Mouse (Mus musculus) midbrain, embryonic 14.5 days (tissue): ENCODE results near the gene Hoxa7. TPM values are rescaled to one million over a fixed set of nuclear protein-coding genes. Genes with fewer than 3 reads are reported as not detected.

Experiments used
- ATAC-seq: fragments of 200-750 bp; cut with Nextera tagmentation; 2 replicates; pipeline ENCODE4 v1.8.0; 2017; ENCODE audit warnings: moderate number of reproducible peaks, moderate library complexity; ENCODE audit not compliant: low FRiP score, low TSS enrichment
- DNase-seq: peaks from one replicate; pipeline ENCODE4 v3.0.0-alpha.2; 2015
- H3K27ac ChIP-seq: fragments of 300-500 bp; sonication (generic); replicated peaks from 2 replicates; pipeline ENCODE4 v1.5.1; 2014; ENCODE audit warnings: mild to moderate bottlenecking, low read depth, low read length, moderate library complexity
- H3K27me3 ChIP-seq: fragments of 300-500 bp; sonication (generic); 2 replicates; pipeline ENCODE4 v1.6.1; 2014; ENCODE audit warnings: low read length, control low read depth, mixed read lengths; ENCODE audit not compliant: control insufficient read depth, insufficient read depth
- H3K36me3 ChIP-seq: fragments of 300-500 bp; sonication (generic); 2 replicates; pipeline ENCODE4 v1.6.1; 2014; ENCODE audit warnings: low read length, control low read depth; ENCODE audit not compliant: control insufficient read depth, insufficient read depth
- H3K4me1 ChIP-seq: fragments of 300-500 bp; sonication (generic); 2 replicates; pipeline ENCODE4 v1.6.1; 2014; ENCODE audit warnings: mild to moderate bottlenecking, antibody characterized with exemption, low read length, control low read depth; ENCODE audit not compliant: control insufficient read depth, insufficient read depth
- H3K4me2 ChIP-seq: fragments of 300-500 bp; sonication (generic); 2 replicates; pipeline ENCODE4 v1.6.1; 2014; ENCODE audit warnings: mild to moderate bottlenecking, low read length, moderate library complexity
- H3K4me3 ChIP-seq: fragments of 300-500 bp; sonication (generic); replicated peaks from 2 replicates; pipeline ENCODE4 v1.5.1; 2014; ENCODE audit warnings: low read depth, low read length
- H3K9ac ChIP-seq: fragments of 300-500 bp; sonication (generic); replicated peaks from 2 replicates; pipeline ENCODE4 v1.6.1; 2014; ENCODE audit warnings: mild to moderate bottlenecking, low read length, moderate library complexity
- H3K9me3 ChIP-seq: fragments of 300-500 bp; sonication (generic); 2 replicates; pipeline ENCODE4 v1.6.1; 2016; ENCODE audit warnings: low read length, control low read depth, mixed read lengths; ENCODE audit not compliant: control insufficient read depth
- WGBS: fragments of 180-500 bp; shearing (Covaris S2); extraction: QIAGEN DNeasy Blood & Tissue Kit; methylation state at CpG from one replicate; pipeline ENCODE4 v1.1.7; 2014; 5-methylcytosine and 5-hydroxymethylcytosine counted together
- polyA plus RNA-seq: library from polyadenylated mRNA; unstranded; fragments of >200 nt; fragmentation: Nextera tagmentation; extraction: Ambion mirVana; gene quantifications from 2 replicates; pipeline ENCODE4 v1.2.1, GENCODE M21; 2014

Gene Hoxa7
- polyA plus RNA-seq, 1 experiment from 2014 or later = not detected

DNA sequence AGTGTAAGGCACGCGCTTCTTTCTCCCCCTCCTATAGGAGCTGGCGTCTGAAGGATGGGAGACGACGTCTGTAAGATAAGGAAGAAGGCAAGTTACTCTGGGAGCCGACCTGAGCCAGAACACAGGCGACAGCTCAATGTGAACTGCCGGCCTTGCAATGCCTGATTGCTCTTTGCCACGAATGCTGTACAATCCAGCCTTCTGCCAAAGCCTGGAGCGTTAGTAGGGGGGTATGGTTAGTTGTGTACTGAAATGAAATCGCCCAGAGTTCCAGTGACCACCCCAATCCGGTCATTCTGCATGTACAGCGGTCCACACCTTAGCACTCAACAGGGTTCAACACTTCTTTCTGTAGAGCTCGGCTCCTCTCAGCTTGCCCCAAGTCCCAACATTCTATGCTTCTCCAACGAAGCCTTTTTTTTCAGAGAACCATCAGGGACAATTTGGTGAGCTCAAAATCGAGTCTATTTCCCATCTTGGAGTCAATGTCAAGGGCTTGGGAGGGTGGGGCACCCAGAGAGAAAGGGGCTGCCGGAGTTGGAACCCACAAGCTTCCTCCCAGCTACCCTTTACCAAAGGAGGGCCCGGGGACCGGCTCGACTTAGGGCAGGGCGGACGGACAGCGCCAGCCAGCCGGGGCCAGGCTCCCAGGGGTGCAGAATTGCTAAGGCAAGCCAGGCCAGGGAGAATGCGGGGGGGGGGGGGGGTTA lies 37.6 kb upstream of the Hoxa7 start:
- H3K36me3 ChIP-seq = no peaks in the 10 kb centered on the region
- DNase-seq = no peak
- no peaks in the 10 kb centered on the region for H3K9me3 ChIP-seq
- no peak overlapping the region for H3K27ac ChIP-seq
- ATAC-seq = no peak
- no peak overlapping the region for H3K4me2 ChIP-seq
- WGBS = 1% methylated on average over 25 of the region's 25 CpGs
- H3K4me3 ChIP-seq = no peak overlapping the region
- H3K27me3 ChIP-seq = peaks cover 89% of the 10 kb centered on the region
- H3K9ac ChIP-seq = no peak overlapping the region
- H3K4me1 ChIP-seq = no peaks in the 10 kb centered on the region

DNA sequence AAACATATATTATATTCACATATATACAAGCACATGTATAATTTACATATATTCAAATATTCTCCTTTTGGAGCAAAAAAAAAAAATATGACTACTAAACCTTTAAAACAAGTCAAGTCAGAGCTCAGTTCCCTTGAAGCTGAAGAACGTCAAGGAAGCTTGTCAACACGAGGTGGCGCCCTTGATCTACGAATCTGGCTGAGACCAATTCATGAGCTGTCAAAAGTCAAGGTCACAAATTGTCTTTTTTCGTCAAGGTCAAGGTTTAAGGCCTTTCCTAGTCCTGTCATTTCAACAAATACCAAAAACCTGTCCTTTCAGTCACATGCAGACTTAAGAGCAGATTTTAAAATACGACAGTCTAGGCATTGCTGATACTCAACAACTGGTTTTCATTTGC lies 35.3 kb upstream of the Hoxa7 start:
- H3K36me3 ChIP-seq = no peaks in the 10 kb centered on the region
- ATAC-seq (no peak), DNase-seq (peak; percentile 94)
- no peak overlapping the region for H3K27ac ChIP-seq
- H3K9me3 ChIP-seq = no peaks in the 10 kb centered on the region
- peaks cover 87% of the 10 kb centered on the region for H3K27me3 ChIP-seq
- 0% methylated on average over 6 of the region's 6 CpGs for WGBS
- H3K9ac ChIP-seq = no peak overlapping the region
- no peaks in the 10 kb centered on the region for H3K4me1 ChIP-seq
- no peak overlapping the region for H3K4me3 ChIP-seq
- no peak overlapping the region for H3K4me2 ChIP-seq

DNA sequence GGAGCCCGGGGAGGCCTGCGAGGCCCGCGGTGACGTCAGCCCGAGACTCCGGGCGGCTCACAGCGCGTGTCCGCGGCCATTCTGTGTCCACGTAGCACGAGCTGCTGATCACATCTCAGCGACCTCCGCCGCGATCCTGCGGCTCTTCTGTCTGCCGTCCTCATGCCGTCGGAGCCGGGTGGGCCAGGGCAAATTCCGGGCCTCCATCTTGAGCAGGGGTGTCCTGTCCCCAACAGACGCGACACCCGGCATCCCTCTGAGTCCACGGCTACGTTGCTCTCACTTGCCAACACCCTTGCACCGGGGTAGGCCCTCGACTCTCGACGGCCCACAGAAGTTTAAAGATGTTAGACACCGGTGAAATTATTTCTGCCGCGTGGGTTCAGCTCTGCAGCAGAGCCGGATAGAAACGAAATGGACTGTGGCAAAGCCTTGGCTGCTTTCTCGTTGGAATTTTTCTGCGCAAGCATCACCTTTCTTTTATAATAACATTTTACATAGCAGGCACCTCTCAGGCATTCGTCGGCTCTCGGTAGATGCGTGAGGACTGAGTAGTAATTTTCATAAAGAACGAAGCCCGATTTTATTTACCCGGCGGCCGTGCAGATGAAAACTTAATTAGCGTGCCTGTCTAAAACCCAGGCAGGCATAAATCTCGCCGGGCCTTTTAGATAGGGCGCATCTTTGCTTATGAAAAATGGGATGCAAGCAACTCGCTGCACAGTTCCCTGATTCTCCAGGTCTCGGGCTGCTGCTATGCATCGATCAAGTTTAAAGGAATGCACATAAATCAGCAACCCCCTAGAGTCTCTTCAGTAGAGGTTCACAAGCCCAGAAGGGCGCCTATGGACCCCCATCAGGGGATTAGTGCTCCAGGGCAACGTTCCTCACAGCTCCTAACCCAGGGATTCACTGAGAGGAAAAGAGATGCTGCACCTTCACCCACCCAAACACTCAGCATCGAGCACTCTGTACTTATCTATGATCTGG lies 32.2 kb upstream of the Hoxa7 start:
- H3K9ac ChIP-seq = no peak overlapping the region
- H3K4me1 ChIP-seq = no peaks in the 10 kb centered on the region
- no peak overlapping the region for H3K27ac ChIP-seq
- no peaks in the 10 kb centered on the region for H3K9me3 ChIP-seq
- ATAC-seq (no peak), DNase-seq (no peak)
- peaks cover 94% of the 10 kb centered on the region for H3K27me3 ChIP-seq
- H3K4me3 ChIP-seq = no peak overlapping the region
- no peak overlapping the region for H3K4me2 ChIP-seq
- H3K36me3 ChIP-seq = no peaks in the 10 kb centered on the region
- under 1% methylated on average over 59 of the region's 59 CpGs for WGBS

DNA sequence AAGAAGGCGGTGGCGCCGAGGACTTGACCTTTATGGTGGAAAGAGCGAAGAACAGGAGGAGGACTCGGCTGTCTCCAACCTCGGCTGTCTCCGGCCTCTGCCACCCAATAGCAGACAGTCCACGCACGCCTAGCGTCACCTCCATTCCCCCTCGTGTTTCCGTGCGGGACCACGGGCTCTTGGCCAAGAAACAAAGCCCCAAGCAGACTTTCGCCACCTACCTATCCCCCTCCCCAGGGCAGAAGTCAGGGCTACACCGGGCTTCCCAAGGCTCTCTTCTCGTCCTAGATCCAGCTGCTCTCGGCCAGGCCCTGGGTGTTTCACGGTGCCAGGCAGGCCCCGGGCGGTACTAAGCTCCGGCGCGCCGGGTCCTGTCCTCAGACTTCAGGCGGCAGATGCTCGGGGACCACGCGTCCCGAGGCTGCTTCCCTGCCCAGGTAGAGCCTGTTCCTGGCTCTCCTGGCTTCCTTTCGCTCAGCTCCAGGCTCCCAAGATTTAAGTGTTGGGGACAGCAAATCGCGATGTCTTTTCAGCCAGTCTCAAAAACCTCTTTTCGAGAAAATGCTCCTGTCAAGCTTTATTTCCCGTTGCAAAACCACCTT lies 31.2 kb upstream of the Hoxa7 start:
- Histone ChIP-seq H3K9ac (no peak overlapping the region), H3K4me2 (no peak overlapping the region), H3K9me3 (no peaks in the 10 kb centered on the region), H3K27ac (no peak overlapping the region), H3K4me3 (no peak overlapping the region), H3K4me1 (no peaks in the 10 kb centered on the region), H3K36me3 (no peaks in the 10 kb centered on the region), H3K27me3 (peaks cover 94% of the 10 kb centered on the region)
- no peak for DNase-seq
- WGBS = under 1% methylated on average over 35 of the region's 35 CpGs
- no peak for ATAC-seq

DNA sequence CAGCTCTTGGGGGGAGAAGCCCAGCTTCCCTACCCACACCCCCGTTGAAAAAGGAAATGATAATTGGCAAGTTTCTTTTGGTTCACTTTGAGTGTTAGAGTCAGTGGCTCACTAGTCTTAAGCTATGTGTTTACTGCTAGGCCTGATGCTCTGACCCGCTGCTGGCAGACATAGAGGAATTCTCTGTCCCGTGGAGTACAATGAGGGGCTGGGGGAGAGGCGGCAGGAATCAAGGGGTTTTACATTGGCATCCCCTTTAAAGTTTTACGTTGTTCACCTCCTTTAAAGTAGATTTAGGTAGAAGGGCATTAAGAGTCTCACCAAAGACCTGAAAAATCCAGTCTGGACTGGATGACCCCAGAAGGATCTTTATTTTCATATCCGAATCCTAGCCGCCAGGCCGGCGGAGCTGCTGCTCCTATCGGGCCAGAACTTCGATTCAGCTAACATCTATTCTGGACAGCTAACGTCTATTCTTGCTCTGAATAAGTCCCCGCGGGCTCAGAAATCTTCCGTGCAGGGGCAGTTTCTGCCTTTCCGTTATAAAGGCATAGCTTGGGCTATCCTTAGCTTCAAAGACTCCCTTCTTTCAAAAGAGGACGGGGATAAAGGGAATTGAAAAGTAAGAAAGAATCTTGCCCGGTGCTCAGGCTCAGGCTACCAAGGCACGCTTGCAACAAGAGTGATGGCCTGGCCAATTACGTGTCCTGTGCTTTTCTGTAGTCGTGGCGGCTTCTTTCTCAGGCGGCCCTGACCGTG lies 30.5 kb upstream of the Hoxa7 start:
- ATAC-seq (no peak), DNase-seq (no peak)
- under 1% methylated on average over 24 of the region's 24 CpGs for WGBS
- Histone ChIP-seq H3K36me3 (no peaks in the 10 kb centered on the region), H3K9ac (no peak overlapping the region), H3K9me3 (no peaks in the 10 kb centered on the region), H3K27me3 (peaks cover 94% of the 10 kb centered on the region), H3K4me1 (no peaks in the 10 kb centered on the region), H3K27ac (no peak overlapping the region), H3K4me3 (no peak overlapping the region), H3K4me2 (no peak overlapping the region)

DNA sequence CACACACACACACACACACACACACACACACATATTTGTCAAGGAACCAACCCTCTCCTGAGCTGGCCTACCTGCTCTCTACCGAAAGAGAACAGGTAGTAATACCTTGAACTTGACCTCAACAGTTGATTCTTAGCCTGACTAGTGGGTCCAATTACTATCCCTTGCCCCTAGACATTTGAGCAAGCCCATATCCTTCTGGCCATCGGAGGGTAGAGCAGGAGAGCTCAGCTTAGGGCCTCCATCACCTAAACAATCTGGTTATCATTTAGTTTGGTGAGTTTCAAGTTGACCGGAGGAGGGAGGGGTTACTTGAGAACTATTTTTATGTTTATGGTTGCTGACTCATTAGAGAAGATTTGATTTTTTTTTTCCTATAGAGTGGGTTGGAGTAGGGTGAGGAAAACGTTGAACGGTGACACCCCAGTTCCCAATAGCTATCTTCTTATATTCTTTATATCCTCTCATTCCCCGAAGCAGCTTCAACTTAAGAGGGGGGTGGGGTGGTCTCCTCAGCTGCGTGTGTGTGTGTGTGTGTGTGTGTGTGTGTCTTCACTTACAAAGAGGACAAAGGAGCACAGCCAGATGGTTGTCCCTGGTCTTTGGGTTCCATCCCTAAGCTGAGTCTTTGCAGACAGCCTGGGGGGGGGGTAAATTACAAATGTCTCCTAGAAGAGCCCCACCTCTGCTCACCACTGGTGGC lies 29.7 kb upstream of the Hoxa7 start:
- Histone ChIP-seq H3K27me3 (peaks cover 95% of the 10 kb centered on the region), H3K4me2 (no peak overlapping the region), H3K9me3 (no peaks in the 10 kb centered on the region), H3K27ac (no peak overlapping the region), H3K9ac (no peak overlapping the region), H3K4me1 (no peaks in the 10 kb centered on the region), H3K4me3 (no peak overlapping the region), H3K36me3 (no peaks in the 10 kb centered on the region)
- DNase-seq = no peak
- WGBS = 8% methylated on average over 7 of the region's 7 CpGs
- no peak for ATAC-seq

DNA sequence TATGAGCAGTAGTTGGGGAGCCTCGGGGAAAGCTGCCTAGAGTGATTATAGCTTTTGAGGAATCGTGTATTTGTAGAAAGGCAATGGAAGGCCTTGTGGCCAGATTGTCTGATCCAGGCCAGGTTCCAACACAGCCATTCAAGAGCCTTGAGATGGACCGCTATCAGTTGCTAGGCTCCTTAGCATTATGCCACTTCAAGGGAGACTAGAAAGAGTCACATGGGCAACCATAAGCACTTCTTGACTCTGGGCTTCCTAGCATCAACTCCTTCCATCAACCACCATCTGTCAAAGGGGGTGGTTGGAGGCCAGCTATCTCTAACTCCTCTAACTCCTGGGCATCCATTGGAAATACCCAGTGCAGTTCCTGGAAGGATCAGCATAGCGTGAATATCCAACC lies 28.2 kb upstream of the Hoxa7 start:
- no peaks in the 10 kb centered on the region for H3K4me1 ChIP-seq
- H3K36me3 ChIP-seq = no peaks in the 10 kb centered on the region
- peaks cover 96% of the 10 kb centered on the region for H3K27me3 ChIP-seq
- DNase-seq (no peak), ATAC-seq (no peak)
- H3K27ac ChIP-seq = no peak overlapping the region
- 2% methylated on average over 4 of the region's 4 CpGs for WGBS
- H3K9me3 ChIP-seq = no peaks in the 10 kb centered on the region
- H3K4me3 ChIP-seq = no peak overlapping the region
- H3K4me2 ChIP-seq = no peak overlapping the region
- H3K9ac ChIP-seq = no peak overlapping the region

DNA sequence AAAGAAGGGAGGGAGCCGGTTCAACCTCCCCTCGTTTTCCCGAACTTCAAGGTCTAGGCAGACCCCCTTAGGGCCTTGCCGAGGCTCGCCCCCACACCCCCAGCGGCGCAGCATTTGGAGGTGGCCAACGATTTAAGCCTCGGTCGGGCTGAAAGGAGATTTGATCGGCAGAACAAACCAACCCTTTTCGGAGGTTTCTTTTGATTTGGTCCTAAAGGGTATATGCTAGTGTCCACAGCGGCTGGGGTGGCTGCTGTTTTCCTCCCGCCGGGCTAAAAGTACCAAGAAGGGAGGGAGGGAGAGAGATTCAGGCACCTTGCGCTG lies 27.7 kb upstream of the Hoxa7 start:
- 1% methylated on average over 16 of the region's 16 CpGs for WGBS
- no peak overlapping the region for H3K4me3 ChIP-seq
- DNase-seq (no peak), ATAC-seq (no peak)
- H3K4me2 ChIP-seq = no peak overlapping the region
- H3K27ac ChIP-seq = no peak overlapping the region
- peaks cover 98% of the 10 kb centered on the region for H3K27me3 ChIP-seq
- H3K36me3 ChIP-seq = no peaks in the 10 kb centered on the region
- no peak overlapping the region for H3K9ac ChIP-seq
- no peaks in the 10 kb centered on the region for H3K9me3 ChIP-seq
- no peaks in the 10 kb centered on the region for H3K4me1 ChIP-seq
